In the genomic region with DNA sequence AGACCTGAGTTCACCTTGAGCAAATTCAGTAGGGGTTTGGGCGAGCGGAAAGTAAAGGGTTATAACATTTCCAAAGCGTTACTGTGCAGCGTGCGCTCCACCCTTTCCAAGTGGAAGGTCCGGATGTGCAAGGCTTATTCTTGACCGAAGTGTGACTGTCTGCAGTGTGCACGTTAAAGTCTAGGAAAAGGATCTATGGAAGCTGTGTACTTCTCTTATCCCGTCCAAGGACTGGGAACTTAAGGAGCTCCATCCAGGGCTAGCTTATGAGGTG, we compare ENCODE assay signal across 8 mouse cellular contexts. TPM values are rescaled to one million over a fixed set of nuclear protein-coding genes. Genes with fewer than 3 reads are reported as not detected.
A peak's percentile ranks its signal among the peaks of the same experiment; 100 is the strongest.
DNase-seq lines count a peak whose midpoint lies in the region; ATAC-seq and TF ChIP-seq lines count a peak whose summit lies in the region.

No protein-coding gene starts in this region.

- H3K9me3 ChIP-seq in hindbrain, embryonic 16.5 days (ENCODE audit: control insufficient read depth, low read length), result no peaks in the 10 kb centered on the region

- no peak for TF ChIP-seq CTCF in left cerebral cortex, adult 2 months (IDR thresholded peaks at IDR 0.05)
- TF ChIP-seq CTCF in cortical plate, adult 2 months (IDR thresholded peaks at IDR 0.05; ENCODE audit: extremely low read depth, insufficient read depth, low read length), result no peak

- peak overlapping the region; percentile 41 for H3ac ChIP-seq in myocyte (ENCODE audit: control insufficient read depth, insufficient read length)

- H3K9ac ChIP-seq in hindbrain, embryonic 16.5 days (ENCODE audit: low read depth, low read length), result peak overlapping the region; percentile 82

- H3K4me2 ChIP-seq in hindbrain, embryonic 16.5 days (ENCODE audit: low read length), result peak overlapping the region; percentile 74
- peak overlapping the region; percentile 75 for H3K4me2 ChIP-seq in myocyte (ENCODE audit: low read depth)

- peaks cover 2% of the 10 kb centered on the region for H3K4me1 ChIP-seq in cortical plate, adult 2 months (ENCODE audit: control insufficient read depth, insufficient read depth, low read length)
- peaks cover 9% of the 10 kb centered on the region for H3K4me1 ChIP-seq in hindbrain, embryonic 16.5 days (ENCODE audit: control insufficient read depth, insufficient read depth, low read depth, low read length)

- peaks cover 39% of the 10 kb centered on the region for H3K79me2 ChIP-seq in myocyte (ENCODE audit: control insufficient read depth, insufficient read depth)

- intact Hi-C loops in left cerebral cortex, adult 2 months (cut with DNase I), result no loop called here
- intact Hi-C loops in left cerebral cortex, postnatal 36 days (cut with DNase I), result no loop called here

- no peaks in the 10 kb centered on the region for H3K27me3 ChIP-seq in hindbrain, embryonic 16.5 days (replicated peaks; ENCODE audit: control insufficient read depth, insufficient read depth, low read length)
- H3K27me3 ChIP-seq in myocyte (ENCODE audit: control insufficient read depth, insufficient read depth, insufficient read length), result no peaks in the 10 kb centered on the region

- WGBS in hindbrain, embryonic 16.5 days, result 0% methylated on average over 9 of the region's 9 CpGs

- ATAC-seq in hindbrain, embryonic 16.5 days, result peak; percentile 4; the same call in 1 of the 2 replicates

- no peak for DNase-seq in left cerebral cortex, adult 2 months (ENCODE audit: extremely low spot score in 1 of 2, low spot score in 2 of 2)
- no peak for DNase-seq in left cerebral cortex, postnatal 36 days (ENCODE audit: low spot score in 2 of 2)
- no peak for DNase-seq in T-cell, adult 2 months (ENCODE audit: low spot score)
- no peak for DNase-seq in cerebellum, postnatal 25 days
- DNase-seq in urinary bladder, postnatal 10 days (ENCODE audit: low spot score), result no peak

- H3K4me3 ChIP-seq in left cerebral cortex, adult 2 months, result peak overlapping the region; percentile 80
- H3K4me3 ChIP-seq in cortical plate, adult 2 months (ENCODE audit: insufficient read depth, low read length), result peak overlapping the region; percentile 51
- H3K4me3 ChIP-seq in hindbrain, embryonic 16.5 days (ENCODE audit: low read length), result peak overlapping the region; percentile 77
- peak overlapping the region; percentile 66 for H3K4me3 ChIP-seq in myocyte

- H3K27ac ChIP-seq in left cerebral cortex, adult 2 months, result peak overlapping the region; percentile 76
- no peak overlapping the region for H3K27ac ChIP-seq in cortical plate, adult 2 months (ENCODE audit: insufficient read depth, low read length)
- peak overlapping the region; percentile 88 for H3K27ac ChIP-seq in hindbrain, embryonic 16.5 days (ENCODE audit: low read depth, low read length)

- H3K36me3 ChIP-seq in hindbrain, embryonic 16.5 days (ENCODE audit: control insufficient read depth, insufficient read depth, low read length), result no peaks in the 10 kb centered on the region
- peaks cover 9% of the 10 kb centered on the region for H3K36me3 ChIP-seq in myocyte (ENCODE audit: control insufficient read depth, insufficient read depth)

- TF ChIP-seq POLR2A in cortical plate, adult 2 months (IDR thresholded peaks at IDR 0.05; ENCODE audit: extremely low read depth, insufficient read depth, low read length), result no peak
- no peak for TF ChIP-seq POLR2A in myocyte (IDR thresholded peaks at IDR 0.05; ENCODE audit: insufficient read length, low read depth)

TF ChIP-seq in myocyte, 11 proteins besides CTCF, POLR2A, EP300 and RAD21:
- TF ChIP-seq CEBPB (IDR thresholded peaks at IDR 0.05; ENCODE audit: insufficient read depth, poor library complexity, severe bottlenecking) (no peak), MYOD1 (IDR thresholded peaks at IDR 0.05; ENCODE audit: control insufficient read depth in 1 of 3, insufficient read length in 2 of 3, low read depth in 2 of 3) (no peak), SRF (IDR thresholded peaks at IDR 0.05; ENCODE audit: control insufficient read depth, insufficient read length, low read depth) (no peak), TCF12 (IDR thresholded peaks at IDR 0.05; ENCODE audit: insufficient read depth, poor library complexity, severe bottlenecking) (no peak), MAX (IDR thresholded peaks at IDR 0.05; ENCODE audit: low read depth) (no peak), MYOG (IDR thresholded peaks at IDR 0.05; ENCODE audit: control insufficient read depth in 1 of 3, insufficient read depth in 1 of 3, insufficient read length in 2 of 3, low read depth in 2 of 3) (no peak), USF1 (IDR thresholded peaks at IDR 0.05; ENCODE audit: low read depth) (no peak), TCF3 (IDR thresholded peaks at IDR 0.05; ENCODE audit: insufficient read length, low read depth) (no peak), POLR2AphosphoS2 (IDR thresholded peaks at IDR 0.05; ENCODE audit: insufficient read length, low read depth) (no peak), E2F4 (IDR thresholded peaks at IDR 0.05; ENCODE audit: insufficient read depth) (no peak), REST (IDR thresholded peaks at IDR 0.05; ENCODE audit: insufficient read depth, insufficient read length) (no peak)
TF ChIP-seq in myocyte: peak in this region for 0.

RNA-seq across cellular contexts. Expression of gene Dut, which starts 0.9 kb away (rescaled TPM):
- total RNA-seq in left cerebral cortex, adult 2 months (2021), result 10 to 100 TPM; 23.7 to 26.7 TPM
- total RNA-seq in left cerebral cortex, postnatal 36 days (2021), result 10 to 100 TPM; 26.3 to 27.0 TPM
- 32.4 and 34.6 TPM in 2 replicates for polyA plus RNA-seq in cortical plate, adult 2 months (2012; rRNA removed)
- 72.8 and 75.4 TPM in 2 replicates for polyA plus RNA-seq in hindbrain, embryonic 16.5 days (2015; fragmentation: Nextera tagmentation; extraction: Ambion mirVana)
- 57.1 TPM for polyA plus RNA-seq in myocyte (2012; fragmentation: generic; extraction: Trizol)
